Mouse (Mus musculus): ENCODE measurements around the gene Depdc1a.
"Not testable (repeated sequence)": the region's sequence is repeated elsewhere in the genome, so short reads cannot be mapped to it uniquely, and the experiment has no call there.

Depdc1a gene

DNA sequence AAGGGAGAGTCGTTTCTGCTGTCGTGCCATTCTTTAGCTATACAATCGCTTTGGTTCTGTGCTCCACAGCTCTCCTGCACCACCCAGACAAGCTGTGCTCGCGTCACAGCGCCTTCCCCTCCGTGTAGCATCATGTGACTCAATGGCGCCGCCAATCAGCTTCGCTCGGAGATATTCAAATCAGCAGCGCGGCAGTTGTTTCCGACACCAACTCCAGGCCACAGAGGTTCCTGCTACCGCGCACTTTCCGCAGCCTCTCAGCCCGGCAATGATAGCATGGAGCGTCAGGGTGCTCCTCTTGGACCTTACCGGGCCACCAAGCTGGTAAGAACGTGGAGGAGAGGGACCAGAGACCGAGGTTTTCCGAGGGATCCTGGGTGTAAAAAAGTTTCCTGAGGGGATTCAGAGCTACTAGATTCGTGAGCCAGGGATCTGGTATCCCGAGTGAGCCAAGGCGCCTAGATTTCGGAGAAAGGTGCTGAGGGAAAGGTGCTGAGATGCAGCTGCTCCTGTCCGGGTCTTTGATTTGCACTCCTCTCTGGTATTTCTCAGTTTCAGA lies at the start of gene Depdc1a:
Gene Depdc1a, plus strand, starts transcription at position 191 of the 559 bp plus-strand sequence.
- peak; percentile 92 for DNase-seq (ENCODE audit: low spot score)

- no peak for DNase-seq (ENCODE audit: low spot score)
These were observed 25.2 kb upstream of the Depdc1a start for GRCm38 (mm10) chr3:159470059-159470458.

DNA sequence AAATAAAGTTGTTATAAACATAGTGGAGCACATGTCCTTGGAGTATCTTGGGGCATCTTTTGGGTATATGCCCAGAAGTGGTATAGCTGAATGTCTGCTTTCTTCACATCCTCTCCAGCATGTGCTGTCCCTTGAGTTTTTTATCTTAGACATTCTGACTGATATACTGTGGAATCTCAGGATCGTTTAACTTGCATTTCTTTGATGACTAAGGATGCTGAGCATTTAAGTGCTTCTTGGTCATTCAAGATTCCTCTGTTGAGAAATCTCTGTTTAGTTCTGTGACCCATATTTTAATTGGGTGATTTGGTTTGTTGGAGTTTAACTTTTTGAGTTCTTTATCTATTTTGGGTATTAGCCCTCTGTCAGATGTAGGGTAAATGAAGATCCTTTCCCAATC lies 19.8 kb upstream of the Depdc1a start:
- DNase-seq (ENCODE audit: low spot score), result no peak

DNA sequence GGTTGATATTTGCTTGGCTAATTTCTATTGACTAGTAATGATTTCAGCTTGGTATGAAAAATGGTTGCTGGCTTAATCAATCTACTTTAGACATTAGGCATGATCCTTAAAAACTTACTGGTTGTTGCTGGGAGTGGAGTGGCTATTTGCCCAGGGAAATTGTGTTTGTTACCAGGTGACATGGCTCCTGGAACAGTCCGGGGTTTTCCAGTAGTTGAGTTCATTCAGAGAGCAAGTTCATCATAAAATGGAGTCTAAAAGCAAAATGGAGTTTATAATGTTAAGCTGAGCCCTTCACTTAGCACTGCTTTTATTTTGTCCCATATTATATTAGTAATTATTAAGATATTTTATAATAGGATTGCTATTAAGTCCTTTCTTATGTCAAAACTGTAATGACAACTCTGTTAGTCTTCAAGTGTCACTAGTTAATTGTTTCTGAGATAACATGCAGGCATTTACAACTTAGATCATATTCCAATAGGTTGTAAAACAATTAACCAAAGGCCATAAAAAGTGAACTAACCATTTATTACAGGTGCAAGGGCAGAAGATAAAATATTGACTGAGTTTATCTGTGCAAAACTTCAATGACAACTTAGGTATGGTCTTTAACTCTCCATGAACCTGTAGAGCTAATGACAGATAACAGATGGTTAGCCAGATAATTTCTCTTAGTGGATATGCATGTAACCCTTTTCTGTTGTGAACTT lies 17.8 kb upstream of the Depdc1a start:
- no peak for DNase-seq (ENCODE audit: low spot score)

- DNase-seq (ENCODE audit: low spot score), result not testable (repeated sequence)
These were observed 524 bp upstream of the Depdc1a start for GRCm38 (mm10) chr3:159494709-159495108.

- DNase-seq (ENCODE audit: low spot score), result no peak
These were observed 13.7 kb downstream of the Depdc1a start for GRCm38 (mm10) chr3:159508899-159509298.

GRCm38 (mm10) chr3:159528563-159528962 lies 33.3 kb downstream of the Depdc1a start:
- no peak for DNase-seq (ENCODE audit: low spot score)

GRCm38 (mm10) chr3:159548303-159548702 lies 53.1 kb downstream of the Depdc1a start:
- no peak for DNase-seq (ENCODE audit: low spot score)

GRCm38 (mm10) chr3:159550224-159550623 lies 55.0 kb downstream of the Depdc1a start:
- DNase-seq (ENCODE audit: low spot score), result no peak
